Mouse (Mus musculus) kidney, adult 2 months (tissue): ENCODE results near the gene 4930595D18Rik.

Experiments used
- CTCF ChIP-seq: fragments of 200-500 bp; conservative IDR thresholded peaks from 2 replicates; pipeline ENCODE4 v1.5.1; 2011; ENCODE audit warnings: low read depth, mild to moderate bottlenecking, control low read depth, low read length, moderate library complexity, mixed read lengths; ENCODE audit not compliant: insufficient read depth, insufficient read length
- POLR2A ChIP-seq: fragments of 200-500 bp; IDR thresholded peaks from one replicate; pipeline ENCODE4 v1.6.1; 2011; ENCODE audit warnings: low read depth, low read length, control low read depth

DNA sequence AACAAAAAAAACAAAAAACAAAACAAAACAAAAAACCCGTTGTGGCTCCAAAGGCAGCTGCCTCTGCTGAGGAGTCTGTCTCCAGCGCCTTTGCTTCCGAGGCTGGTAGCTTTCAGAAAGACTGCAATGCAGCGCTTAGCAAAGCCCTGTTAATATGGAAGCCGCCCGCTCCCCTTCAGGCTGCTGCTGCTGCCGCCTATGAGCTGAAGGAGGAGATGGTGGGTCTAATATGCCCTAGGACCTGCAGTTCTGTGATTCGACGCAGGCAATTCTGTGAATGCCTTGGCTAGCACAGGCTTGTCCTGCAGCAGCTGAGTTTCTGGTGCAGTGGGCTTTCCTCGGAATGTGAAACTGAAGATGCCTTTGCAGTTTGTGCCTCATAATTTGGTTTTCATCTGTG is 18.8 kb upstream of the 4930595D18Rik start:
- TF ChIP-seq CTCF = no peak
- no peak for TF ChIP-seq POLR2A
